Mouse (Mus musculus) CD4-positive naive resting alpha-beta T cell, adult 76 days (primary cell): ENCODE measurements around the gene Olfr723. TPM values are rescaled to one million over a fixed set of nuclear protein-coding genes. Genes with fewer than 3 reads are reported as not detected.

Experiments used
- total RNA-seq: library from RNA; stranded (reverse); gene quantifications from one replicate; pipeline ENCODE4 v1.2.4, GENCODE M21; 2023

Gene Olfr723
- total RNA-seq = not detected

DNA sequence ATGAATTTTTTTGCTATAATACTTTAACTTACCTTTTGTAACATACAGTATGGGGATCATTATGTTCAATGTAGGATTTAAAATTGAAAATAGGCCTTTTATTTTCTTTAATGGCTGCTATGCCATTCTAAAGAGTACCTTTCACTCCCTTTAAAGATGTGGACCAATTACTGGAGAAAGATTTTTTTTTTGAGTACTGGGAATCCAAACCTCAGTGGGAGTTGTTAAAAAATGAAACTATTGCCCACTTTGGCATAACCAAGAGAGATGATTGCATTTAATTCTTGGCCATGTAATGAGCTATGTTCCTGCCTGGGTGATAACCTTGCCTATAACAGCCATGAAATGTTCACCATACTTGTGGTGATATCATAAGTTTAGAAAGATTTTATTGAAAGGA lies at the start of gene Olfr723:
Gene Olfr723 (minus strand): TSS at position 101 of the 400 bp plus-strand sequence.

DNA sequence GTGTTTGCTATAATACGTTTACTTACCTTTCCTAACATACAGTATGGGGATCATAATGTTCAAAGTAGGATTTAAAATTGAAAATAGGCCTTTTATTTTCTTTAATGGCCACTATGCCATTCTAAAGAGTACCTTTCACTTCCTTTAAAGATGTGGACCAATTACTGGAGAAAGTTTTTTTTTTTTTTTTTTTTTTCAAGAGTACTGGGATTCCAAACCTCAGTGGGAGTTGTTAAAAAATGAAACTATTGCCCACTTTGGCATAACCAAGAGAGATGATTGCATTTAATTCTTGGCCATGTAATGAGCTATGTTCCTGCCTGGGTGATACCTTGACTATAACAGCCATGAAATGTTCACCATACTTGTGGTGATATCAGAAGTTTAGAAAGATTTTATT lies 31.6 kb upstream of the Olfr723 start, which contains the start of gene Olfr724:
Gene Olfr724 (minus strand): TSS at position 101 of the 400 bp plus-strand sequence.

DNA sequence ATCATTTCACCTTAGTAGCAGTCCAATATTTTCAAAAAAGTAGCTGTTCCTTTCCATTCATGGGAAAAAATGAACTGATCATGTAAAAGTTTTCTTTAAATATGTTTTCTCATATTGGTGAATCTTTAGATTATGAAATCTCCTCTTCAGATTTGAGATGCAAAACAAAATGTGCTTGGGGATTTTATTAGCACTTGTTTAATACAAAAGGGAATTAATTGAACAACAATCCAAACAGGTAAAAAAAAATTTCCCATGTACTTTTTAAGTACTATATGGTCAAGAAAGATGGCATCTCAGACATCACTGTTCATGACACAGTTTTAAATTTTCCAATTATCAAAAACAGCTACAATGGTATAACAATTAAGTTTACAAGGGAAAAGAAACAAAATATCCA lies 29.7 kb downstream of the Olfr723 start, which contains the start of gene Olfr722:
Gene Olfr722 (minus strand): TSS at position 101 of the 400 bp plus-strand sequence.

Other genes with a start within 250 kb of the Olfr723 start
- not detected for gene Armh4, start 148.4 kb downstream of the Olfr723 start, total RNA-seq
- not detected for gene Olfr722, start 29.8 kb downstream of the Olfr723 start, total RNA-seq
- gene Olfr724, start 31.5 kb upstream of the Olfr723 start, total RNA-seq = not detected
- not detected for gene Olfr725, start 108.6 kb upstream of the Olfr723 start, total RNA-seq
- gene Olfr726, start 159.2 kb upstream of the Olfr723 start, total RNA-seq = not detected
- not detected for gene Olfr727, start 191.4 kb upstream of the Olfr723 start, total RNA-seq
- not detected for gene Olfr728, start 210.9 kb upstream of the Olfr723 start, total RNA-seq
- gene Olfr729, start 221.1 kb upstream of the Olfr723 start, total RNA-seq = not detected